Mouse (Mus musculus): ENCODE results near the gene Terb1. TPM values are rescaled to one million over a fixed set of nuclear protein-coding genes. Genes with fewer than 3 reads are reported as not detected.

Terb1 gene
- not detected in 2 replicates for polyA plus RNA-seq (2012; ENCODE audit: insufficient read depth, insufficient read length, low replicate concordance, missing spikeins)

- H3K27ac ChIP-seq (ENCODE audit: insufficient read depth, low read depth, low read length): no peak within 1 kb of the TSS
- peaks cover 6% of the 10 kb centered on the region; the same call in 1 of the 2 replicates for H3K4me1 ChIP-seq (ENCODE audit: control insufficient read depth, insufficient read depth, low read length)
- peak within 1 kb of the TSS; percentile 52 for H3K4me3 ChIP-seq (ENCODE audit: insufficient read depth, low read depth, low read length)
- no peak for TF ChIP-seq CTCF (IDR thresholded peaks at IDR 0.05; ENCODE audit: insufficient read depth, low read depth, low read length)
- no peak for TF ChIP-seq POLR2A (IDR thresholded peaks at IDR 0.05; ENCODE audit: insufficient read depth, low read depth, low read length)
- WGBS: 4% methylated on average over 64 of the region's 64 CpGs
Observed at GRCm38 (mm10) chr8:104509061-104510006, at the start of gene Terb1. TSS of gene Terb1 (minus strand) at chr8:104509910.

- 92% methylated on average over 7 of the region's 7 CpGs for WGBS
- Histone ChIP-seq H3K4me3 (ENCODE audit: insufficient read depth, low read depth, low read length) (no peak overlapping the region), H3K4me1 (ENCODE audit: control insufficient read depth, insufficient read depth, low read length) (no peaks in the 10 kb centered on the region), H3K27ac (ENCODE audit: insufficient read depth, low read depth, low read length) (no peak overlapping the region)
- TF ChIP-seq POLR2A (IDR thresholded peaks at IDR 0.05; ENCODE audit: insufficient read depth, low read depth, low read length): no peak
- no peak for TF ChIP-seq CTCF (IDR thresholded peaks at IDR 0.05; ENCODE audit: insufficient read depth, low read depth, low read length)
Observed at GRCm38 (mm10) chr8:104557226-104557625, 47.5 kb upstream of the Terb1 start.

- WGBS: 84% methylated on average over 4 of the region's 4 CpGs
- no peak overlapping the region for H3K4me3 ChIP-seq (ENCODE audit: insufficient read depth, low read depth, low read length)
- no peak overlapping the region for H3K27ac ChIP-seq (ENCODE audit: insufficient read depth, low read depth, low read length)
- H3K4me1 ChIP-seq (ENCODE audit: control insufficient read depth, insufficient read depth, low read length): no peaks in the 10 kb centered on the region
- no peak for TF ChIP-seq CTCF (IDR thresholded peaks at IDR 0.05; ENCODE audit: insufficient read depth, low read depth, low read length)
- no peak for TF ChIP-seq POLR2A (IDR thresholded peaks at IDR 0.05; ENCODE audit: insufficient read depth, low read depth, low read length)
Observed at GRCm38 (mm10) chr8:104555191-104555590, 45.5 kb upstream of the Terb1 start.

GRCm38 (mm10) chr8:104543440-104544045, 33.8 kb upstream of the Terb1 start:
- no peak for TF ChIP-seq POLR2A (IDR thresholded peaks at IDR 0.05; ENCODE audit: insufficient read depth, low read depth, low read length)
- TF ChIP-seq CTCF (IDR thresholded peaks at IDR 0.05; ENCODE audit: insufficient read depth, low read depth, low read length): no peak

GRCm38 (mm10) chr8:104542160-104542559, 32.5 kb upstream of the Terb1 start:
- Histone ChIP-seq H3K27ac (ENCODE audit: insufficient read depth, low read depth, low read length) (peak overlapping the region; percentile 87), H3K4me3 (ENCODE audit: insufficient read depth, low read depth, low read length) (peak overlapping the region; percentile 68), H3K4me1 (ENCODE audit: control insufficient read depth, insufficient read depth, low read length) (peaks cover 24% of the 10 kb centered on the region)
- no peak for TF ChIP-seq POLR2A (IDR thresholded peaks at IDR 0.05; ENCODE audit: insufficient read depth, low read depth, low read length)
- no peak for TF ChIP-seq CTCF (IDR thresholded peaks at IDR 0.05; ENCODE audit: insufficient read depth, low read depth, low read length)
- WGBS: 7% methylated on average over 11 of the region's 11 CpGs

More at GRCm38 (mm10) chr8:104543440-104544045, 33.8 kb upstream of the Terb1 start:
- H3K27ac ChIP-seq (ENCODE audit: insufficient read depth, low read depth, low read length): no peak overlapping the region
- H3K4me3 ChIP-seq (ENCODE audit: insufficient read depth, low read depth, low read length): no peak overlapping the region
- peaks cover 24% of the 10 kb centered on the region for H3K4me1 ChIP-seq (ENCODE audit: control insufficient read depth, insufficient read depth, low read length)
- 89% methylated on average over 8 of the region's 8 CpGs for WGBS

- peaks cover 24% of the 10 kb centered on the region for H3K4me1 ChIP-seq (ENCODE audit: control insufficient read depth, insufficient read depth, low read length)
- H3K27ac ChIP-seq (ENCODE audit: insufficient read depth, low read depth, low read length): peak overlapping the region; percentile 87
- TF ChIP-seq CTCF (IDR thresholded peaks at IDR 0.05; ENCODE audit: insufficient read depth, low read depth, low read length): no peak
- no peak for TF ChIP-seq POLR2A (IDR thresholded peaks at IDR 0.05; ENCODE audit: insufficient read depth, low read depth, low read length)
- peak overlapping the region; percentile 68 for H3K4me3 ChIP-seq (ENCODE audit: insufficient read depth, low read depth, low read length)
- 7% methylated on average over 8 of the region's 8 CpGs for WGBS
Observed at GRCm38 (mm10) chr8:104541515-104541880, 31.8 kb upstream of the Terb1 start.

- WGBS: 2% methylated on average over 75 of the region's 76 CpGs
- peaks cover 24% of the 10 kb centered on the region for H3K4me1 ChIP-seq (ENCODE audit: control insufficient read depth, insufficient read depth, low read length)
- TF ChIP-seq POLR2A (IDR thresholded peaks at IDR 0.05; ENCODE audit: insufficient read depth, low read depth, low read length) (no peak; the same call in 1 of the 2 replicates), CTCF (IDR thresholded peaks at IDR 0.05; ENCODE audit: insufficient read depth, low read depth, low read length) (no peak)
- H3K4me3 ChIP-seq (ENCODE audit: insufficient read depth, low read depth, low read length): peak overlapping the region; percentile 68
- peak overlapping the region; percentile 87 for H3K27ac ChIP-seq (ENCODE audit: insufficient read depth, low read depth, low read length)
Observed at GRCm38 (mm10) chr8:104540710-104541514, 31.2 kb upstream of the Terb1 start.

- 46% methylated on average over 7 of the region's 7 CpGs for WGBS
- Histone ChIP-seq H3K27ac (ENCODE audit: insufficient read depth, low read depth, low read length) (no peak overlapping the region), H3K4me1 (ENCODE audit: control insufficient read depth, insufficient read depth, low read length) (peaks cover 24% of the 10 kb centered on the region), H3K4me3 (ENCODE audit: insufficient read depth, low read depth, low read length) (peak overlapping the region; percentile 68; the same call in 1 of the 2 replicates)
- TF ChIP-seq POLR2A (IDR thresholded peaks at IDR 0.05; ENCODE audit: insufficient read depth, low read depth, low read length) (no peak), CTCF (IDR thresholded peaks at IDR 0.05; ENCODE audit: insufficient read depth, low read depth, low read length) (no peak)
Observed at GRCm38 (mm10) chr8:104540238-104540637, 30.5 kb upstream of the Terb1 start.

All from olfactory bulb, adult 2 months (tissue).